Mouse (Mus musculus) lung, postnatal 0 days (tissue): ENCODE results near the gene Atp6v1g3.

Experiments used
- CTCF ChIP-seq: IDR thresholded peaks from 2 replicates; pipeline ENCODE4 v1.5.1; 2016; ENCODE audit warnings: antibody characterized with exemption, mild to moderate bottlenecking
- EP300 ChIP-seq: IDR thresholded peaks from 2 replicates; pipeline ENCODE4 v1.6.1; 2016; ENCODE audit warnings: antibody characterized with exemption, mild to moderate bottlenecking, control low read depth

- TF ChIP-seq EP300 (no peak), CTCF (no peak)
Observed at GRCm38 (mm10) chr1:138291463-138291862, 17.9 kb downstream of the Atp6v1g3 start.
